Mouse (Mus musculus) left cerebral cortex, postnatal 14 days (tissue): ENCODE results near the gene Arv1. TPM values are rescaled to one million over a fixed set of nuclear protein-coding genes. Genes with fewer than 3 reads are reported as not detected.

ENCODE experiments used
- DNase-seq, 2 experiments: peaks; one replicate each; pipeline ENCODE4 v3.0.0; 2021 to 2022; ENCODE audit warnings: low spot score in 2 of 2, mixed read lengths in 1 of 2
- intact Hi-C: fragments of 180-260 bp; cut with DNase I; formaldehyde crosslinking; loops from one replicate; pipeline ENCODE4 v1.15.1; 2025
- total RNA-seq, 2 experiments: library from RNA; stranded (reverse); gene quantifications; 2 replicates each; pipeline ENCODE4 v1.2.3; 2021

Gene Arv1
- total RNA-seq, 2 experiments from 2014 or later, result 11.0 to 14.8 TPM

DNA sequence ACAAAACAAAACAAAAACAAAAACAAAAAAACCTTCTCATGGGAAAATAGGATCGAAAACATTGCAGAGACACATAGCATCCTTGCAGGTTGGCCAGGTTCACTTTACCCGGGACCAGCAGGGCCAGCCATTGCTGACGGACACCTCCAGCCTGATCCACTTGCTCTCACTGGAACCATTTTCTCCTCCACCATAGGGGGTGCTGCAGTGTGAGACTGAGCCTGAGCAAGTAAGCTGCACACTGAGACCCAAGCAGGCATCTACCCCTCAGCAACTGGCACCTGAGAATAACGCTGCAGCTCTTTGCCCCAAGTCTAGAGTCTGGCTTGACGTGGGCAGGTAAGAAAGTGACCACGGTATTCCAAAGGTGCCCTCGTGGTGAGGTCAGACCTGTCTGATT lies 1.8 kb upstream of the Arv1 start:
- DNase-seq, result peak in 1 of 2 experiments; percentile 22
- intact Hi-C loops, result no loop called here

DNA sequence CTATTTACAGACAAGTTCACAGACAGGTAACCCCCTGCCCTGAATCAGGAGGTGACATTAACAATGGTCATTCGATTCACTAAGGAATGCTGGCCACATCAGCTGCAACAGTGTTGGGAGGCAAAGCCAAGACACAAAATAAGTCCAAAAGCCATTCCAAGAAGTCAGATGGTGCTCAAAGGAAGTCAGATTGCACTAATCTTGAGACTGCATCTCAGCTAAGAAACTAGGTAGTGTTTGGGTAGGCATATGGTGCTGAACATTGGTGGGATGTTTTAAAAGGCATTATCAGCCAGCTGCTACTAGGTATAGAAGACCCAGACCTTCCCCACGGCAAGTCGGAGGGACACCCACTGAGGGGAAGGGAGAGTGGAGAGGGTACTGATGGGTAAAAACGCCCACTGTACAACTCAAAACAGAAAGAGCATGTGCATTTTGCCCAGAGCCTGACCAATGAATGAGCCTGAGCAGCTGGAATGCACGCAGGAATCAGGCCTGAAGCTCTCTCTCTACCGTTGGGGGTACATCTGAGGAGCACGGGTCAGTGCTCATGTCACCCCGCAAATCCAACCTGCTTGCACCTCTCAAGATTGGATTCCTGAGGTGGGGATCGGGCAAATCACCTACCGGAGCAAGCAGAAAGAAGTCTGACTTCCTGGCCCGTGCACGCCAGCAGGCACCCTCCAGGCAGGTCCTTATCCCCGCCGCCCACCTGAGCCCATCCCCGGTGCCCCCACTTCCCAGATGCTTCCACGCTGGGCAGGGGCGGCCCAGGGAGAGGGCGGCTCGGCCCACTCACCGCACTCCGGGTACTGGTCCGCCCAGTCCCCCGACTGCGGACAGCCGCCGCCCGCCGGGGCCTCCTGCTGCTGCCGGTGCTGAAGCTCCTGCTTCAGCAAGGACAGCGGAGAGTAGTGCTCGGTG lies 739 bp upstream of the Arv1 start:
- intact Hi-C loops, result no loop called here
- DNase-seq, result peak; percentile 15 to 17

DNA sequence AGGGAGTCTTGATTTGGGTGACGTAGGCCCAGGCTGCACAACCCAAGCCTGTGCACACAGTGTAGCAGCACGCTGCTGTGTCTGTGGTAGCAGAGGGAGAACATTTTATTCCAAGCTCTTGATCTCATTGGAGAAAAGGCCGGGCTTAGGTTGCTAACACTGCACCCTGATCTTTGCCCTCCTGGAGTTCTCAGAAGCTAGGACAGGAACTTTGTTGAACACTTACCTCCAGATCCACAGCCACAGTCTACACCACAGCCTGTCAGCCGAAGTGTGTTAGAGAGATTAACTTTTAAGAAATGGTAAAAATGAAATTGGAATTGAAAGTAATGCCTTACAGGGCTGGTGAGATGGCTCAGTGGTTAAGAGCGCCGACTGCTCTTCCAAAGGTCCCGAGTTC lies 2.4 kb downstream of the Arv1 start:
- no peak for DNase-seq
- intact Hi-C loops, result no loop called here

DNA sequence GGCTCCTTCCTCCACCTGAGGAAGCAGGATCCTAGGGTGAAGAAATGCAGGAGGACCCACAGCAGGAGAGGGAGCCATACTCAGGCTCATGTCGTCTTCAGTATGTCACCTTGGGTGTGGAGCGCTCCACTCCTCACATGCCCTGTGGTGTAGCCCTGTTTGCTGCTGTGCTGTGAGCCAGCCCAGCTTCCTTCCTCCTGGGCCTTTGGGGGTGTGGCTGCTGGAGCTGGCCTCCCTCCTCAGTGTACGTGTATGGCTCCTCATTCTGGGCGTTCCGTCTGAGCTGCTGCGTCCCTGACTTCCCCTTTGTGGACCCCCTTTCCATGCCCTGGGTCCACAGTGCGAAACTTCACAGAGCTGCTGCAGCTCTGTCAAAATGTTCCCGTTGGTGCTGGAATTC lies 10.9 kb downstream of the Arv1 start:
- no peak for DNase-seq
- intact Hi-C loops, result no loop called here

DNA sequence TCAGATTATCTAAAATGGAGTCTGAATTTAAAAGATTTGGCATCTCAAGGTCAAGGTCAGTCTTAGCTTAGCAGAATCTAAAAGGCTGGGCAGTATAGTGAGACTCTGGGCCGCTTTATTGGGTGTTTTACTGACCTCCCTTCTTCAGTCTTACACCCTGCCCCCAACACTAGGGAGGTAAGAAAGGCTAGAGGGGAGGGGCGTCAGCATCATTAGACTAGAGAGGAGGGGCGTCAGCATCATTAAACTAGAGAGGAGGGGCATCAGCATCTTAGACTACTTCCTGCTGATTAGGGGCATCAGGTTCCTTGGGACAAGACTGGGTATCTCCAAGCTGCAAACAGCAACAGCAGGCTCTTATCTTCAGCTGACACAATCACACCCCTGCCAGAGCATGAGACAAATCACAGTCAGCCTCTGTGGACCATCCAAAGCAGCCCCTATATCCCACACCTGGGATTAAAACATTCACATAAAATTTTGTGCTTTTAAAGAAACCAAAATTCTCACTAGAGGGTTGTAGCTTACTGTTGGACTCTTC lies 13.5 kb downstream of the Arv1 start:
- no peak for DNase-seq
- intact Hi-C loops, result no loop called here

DNA sequence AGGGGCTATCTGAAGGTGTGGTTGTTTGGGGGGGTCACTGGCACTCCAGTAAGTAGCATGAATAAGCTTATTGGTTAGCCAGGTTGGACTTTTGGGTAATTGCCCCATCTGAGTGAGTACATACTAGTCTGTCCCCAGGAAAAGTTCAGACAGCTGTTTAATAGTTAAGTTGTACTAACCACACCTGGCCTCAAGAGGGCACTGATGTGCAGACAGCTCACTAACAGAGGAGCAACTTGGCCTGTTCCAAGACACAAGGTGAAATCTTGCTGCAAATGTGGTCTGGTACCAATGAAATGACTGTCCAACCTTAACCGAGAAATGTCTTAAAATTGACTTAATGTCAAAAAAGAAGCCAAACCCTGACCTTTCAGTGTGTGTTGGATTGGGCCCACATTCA lies 17.3 kb downstream of the Arv1 start:
- intact Hi-C loops, result no loop called here
- no peak for DNase-seq

DNA sequence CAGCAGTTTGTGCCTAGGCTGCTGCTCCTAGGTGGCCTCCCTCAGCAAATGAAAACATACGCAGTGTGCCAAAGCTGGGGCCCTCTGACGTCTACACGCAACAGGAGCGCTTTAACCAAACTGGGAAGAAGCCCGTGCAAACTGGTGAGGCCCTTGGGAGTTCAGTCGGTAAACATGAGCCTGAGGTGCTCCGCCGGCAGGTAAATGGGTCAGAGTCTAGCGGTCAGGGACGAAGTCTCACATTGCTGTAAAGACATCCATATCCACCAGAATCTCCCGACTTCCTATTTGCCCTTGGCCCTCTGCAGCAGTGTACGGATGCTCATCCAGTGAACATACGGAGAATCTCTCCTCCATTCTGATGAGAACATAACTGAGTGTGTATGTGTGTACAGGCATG lies 24.7 kb downstream of the Arv1 start:
- intact Hi-C loops, result no loop called here
- no peak for DNase-seq

DNA sequence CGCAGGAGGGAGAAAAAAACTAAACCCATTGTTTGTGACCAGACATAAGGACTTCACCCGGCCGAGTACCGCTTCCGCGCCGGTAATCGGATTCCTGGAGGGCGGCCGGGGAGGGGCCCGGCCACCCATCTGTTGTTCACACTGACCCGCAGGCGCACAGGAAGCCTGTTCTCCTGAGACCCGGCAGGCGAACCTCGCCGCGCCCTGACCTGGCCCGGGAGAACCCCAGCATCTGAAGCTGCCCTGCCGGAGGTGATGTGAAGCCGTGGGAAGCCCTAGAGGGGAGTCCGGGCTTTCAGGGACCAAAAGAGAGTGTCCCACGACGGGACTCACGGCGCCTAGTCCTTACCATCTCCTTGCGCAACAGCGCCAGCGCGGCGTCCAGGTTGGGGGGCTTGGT lies 29.3 kb downstream of the Arv1 start:
- DNase-seq, result no peak
- intact Hi-C loops, result no loop called here

DNA sequence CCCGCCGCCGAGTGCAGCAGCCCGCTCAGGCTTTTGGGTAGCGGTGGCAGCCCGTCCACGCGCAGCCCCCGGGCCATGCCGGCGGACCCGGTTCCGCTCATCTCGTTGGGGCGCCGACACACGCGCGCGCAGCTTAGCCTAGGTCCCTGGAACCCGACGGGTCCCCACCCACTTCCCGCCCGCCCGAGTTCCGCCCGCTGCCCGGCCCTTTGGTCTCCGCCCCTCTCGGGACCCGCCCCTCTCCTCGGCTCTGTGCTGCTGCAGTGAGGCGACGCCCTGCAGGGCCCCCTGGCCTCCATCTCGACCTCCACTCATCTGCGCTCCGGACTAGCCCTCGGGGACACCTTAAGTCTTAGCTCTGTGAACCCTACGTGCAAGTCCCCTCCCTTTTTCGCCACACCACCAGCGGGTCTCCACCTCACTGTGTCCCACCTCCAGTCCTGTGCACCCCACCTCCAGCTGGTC lies 29.8 kb downstream of the Arv1 start, which contains the start of gene Fam89a:
TSS of gene Fam89a (minus strand) at position 124 of the 465 bp plus-strand sequence.
- no peak for DNase-seq
- intact Hi-C loops, result no loop called here

DNA sequence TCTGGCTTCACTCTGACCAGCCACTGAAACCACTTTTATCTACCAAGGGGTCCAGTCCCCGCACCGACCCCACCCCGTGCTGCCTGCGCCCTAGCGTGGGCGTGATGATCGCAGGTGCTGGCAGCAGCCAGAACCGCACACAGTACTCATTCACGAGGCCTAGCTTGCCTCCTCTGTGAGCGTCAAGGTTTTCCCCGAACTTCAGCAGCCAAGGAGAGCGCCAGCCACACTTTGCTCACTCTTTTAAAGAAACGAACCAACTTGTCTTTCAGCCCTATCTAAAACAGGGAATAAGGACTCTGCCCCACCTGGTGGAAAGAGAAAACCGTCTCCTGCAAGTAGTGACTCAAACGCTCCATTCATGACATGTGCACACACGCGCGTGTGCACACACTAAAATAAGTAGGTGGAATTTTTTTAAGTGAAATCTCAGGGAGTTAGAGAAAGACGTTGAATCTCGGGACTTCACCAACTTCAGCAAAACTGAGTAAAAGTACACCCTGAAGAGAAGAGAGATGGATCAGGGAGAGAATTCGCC lies 30.5 kb downstream of the Arv1 start:
- DNase-seq, result peak in 1 of 2 experiments; percentile 19
- intact Hi-C loops, result no loop called here

DNA sequence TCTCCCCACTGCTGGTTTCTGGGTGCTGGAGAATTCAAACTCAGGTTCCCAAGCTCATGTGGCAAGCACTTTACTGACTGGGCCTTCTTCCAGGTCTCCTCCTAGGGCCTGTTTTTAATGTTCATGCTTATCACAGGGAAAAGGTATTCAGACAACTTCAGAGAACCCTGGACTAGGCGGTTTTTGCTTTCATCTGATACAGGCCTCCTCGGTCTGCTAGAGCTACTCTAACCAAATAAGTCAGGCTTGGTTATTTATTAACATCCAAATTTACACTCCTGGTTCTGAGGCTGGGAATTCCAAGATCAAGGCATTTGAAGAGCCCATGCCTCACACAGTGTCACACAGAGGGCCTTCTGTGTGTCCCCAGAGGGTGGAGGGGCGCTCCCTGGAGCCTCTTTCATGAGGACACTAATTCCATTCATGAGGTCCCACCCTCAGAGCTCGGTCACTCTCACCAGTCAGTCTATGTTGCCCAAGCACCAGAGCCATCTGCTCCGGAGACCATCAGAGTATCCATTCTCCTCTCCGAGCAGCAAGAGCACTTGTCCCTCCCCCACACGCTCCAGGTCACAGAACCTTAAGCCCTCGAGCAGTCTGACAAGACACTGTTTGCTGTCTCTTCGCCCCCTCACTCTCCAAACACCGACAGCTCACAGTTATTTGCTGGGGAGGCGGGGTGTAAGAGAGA lies 32.3 kb downstream of the Arv1 start:
- intact Hi-C loops, result no loop called here
- peak; percentile 38 to 62 for DNase-seq

DNA sequence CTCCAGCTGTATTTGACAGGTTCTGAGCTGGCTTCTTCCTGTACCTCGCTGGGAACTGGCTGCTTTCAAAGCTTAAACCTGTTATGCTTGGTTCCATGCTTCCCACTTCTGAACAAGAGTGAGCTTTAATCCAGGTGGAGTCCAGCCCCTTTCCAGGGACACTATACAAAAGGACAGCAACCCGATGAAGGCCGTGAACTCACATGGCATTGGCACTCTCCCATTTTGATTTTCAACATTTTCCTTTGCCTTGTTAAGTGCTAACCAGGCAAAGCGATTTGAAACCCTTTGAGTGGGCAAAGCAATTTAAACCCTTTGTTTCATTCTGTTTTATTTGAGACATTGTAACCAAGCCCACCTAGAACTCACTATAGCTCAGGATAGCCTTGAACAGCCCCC lies 32.9 kb downstream of the Arv1 start:
- DNase-seq, result no peak
- intact Hi-C loops, result loop anchor here (5.0 kb wide), 1 partner anchor 73 kb away; no protein-coding TSS in a partner anchor

DNA sequence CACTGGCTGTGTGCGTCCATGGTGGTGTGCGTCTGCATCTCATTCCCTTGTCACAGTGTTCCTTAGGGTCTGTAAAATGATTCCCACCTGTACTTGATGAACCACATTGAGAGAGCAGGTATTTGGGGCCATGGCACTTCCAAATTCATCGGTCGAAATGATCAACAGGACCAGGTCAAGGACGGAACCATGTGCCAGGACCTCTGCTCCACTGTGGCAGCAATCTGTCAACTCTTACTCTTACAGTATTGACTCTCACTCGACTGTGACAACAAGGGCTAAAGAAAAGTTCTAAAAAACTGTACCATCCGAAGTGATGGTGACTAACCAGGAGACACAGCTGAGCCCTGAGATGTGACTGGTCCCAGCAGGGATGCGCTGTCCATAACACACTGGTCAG lies 33.5 kb downstream of the Arv1 start:
- intact Hi-C loops, result loop anchor here (5.0 kb wide), 1 partner anchor 72 kb away; no protein-coding TSS in a partner anchor

DNA sequence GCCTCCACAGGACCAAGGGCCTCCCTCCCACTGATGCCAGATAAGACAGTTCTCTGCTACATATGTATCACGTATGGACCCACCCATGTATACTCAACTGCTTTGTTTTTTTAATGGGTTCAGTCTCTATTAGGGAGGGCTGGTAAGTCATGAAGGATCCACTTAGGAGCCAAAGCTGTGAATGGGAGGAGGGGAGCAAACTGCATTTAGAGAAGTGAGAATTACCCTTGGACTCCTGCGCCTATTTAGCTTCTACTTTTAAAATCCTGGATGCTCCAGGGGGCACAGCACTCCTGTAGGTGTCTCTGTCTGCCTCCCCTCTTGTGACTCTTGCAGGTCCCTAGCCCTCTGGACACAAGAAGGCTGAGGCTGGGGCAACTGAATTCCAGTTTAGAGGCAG lies 34.2 kb downstream of the Arv1 start:
- intact Hi-C loops, result loop anchor here (5.0 kb wide), 1 partner anchor 71 kb away; no protein-coding TSS in a partner anchor
- no peak for DNase-seq

More for the DNA sequence above, 33.5 kb downstream of the Arv1 start:
- no peak for DNase-seq

DNA sequence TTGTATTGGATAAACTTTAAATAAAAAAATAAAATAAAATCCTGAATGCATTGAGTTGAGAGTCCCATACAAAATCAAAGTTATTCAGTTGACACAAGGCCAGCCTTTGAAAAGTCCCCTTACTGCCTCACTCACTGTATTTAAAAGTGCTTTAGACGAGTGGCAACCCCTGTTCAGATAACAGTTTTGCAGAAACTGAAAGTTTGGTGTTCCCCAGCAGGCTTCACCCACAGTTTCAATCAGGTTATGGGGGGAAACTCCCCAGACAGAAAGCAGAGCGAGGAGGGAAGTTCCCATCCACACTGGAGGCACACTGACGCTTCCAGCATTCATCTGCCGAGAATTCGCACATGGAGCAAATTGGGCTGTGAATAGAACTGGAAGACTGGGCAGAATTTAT lies 34.7 kb downstream of the Arv1 start:
- intact Hi-C loops, result loop anchor here (5.0 kb wide), 1 partner anchor 71 kb away; no protein-coding TSS in a partner anchor
- no peak for DNase-seq

DNA sequence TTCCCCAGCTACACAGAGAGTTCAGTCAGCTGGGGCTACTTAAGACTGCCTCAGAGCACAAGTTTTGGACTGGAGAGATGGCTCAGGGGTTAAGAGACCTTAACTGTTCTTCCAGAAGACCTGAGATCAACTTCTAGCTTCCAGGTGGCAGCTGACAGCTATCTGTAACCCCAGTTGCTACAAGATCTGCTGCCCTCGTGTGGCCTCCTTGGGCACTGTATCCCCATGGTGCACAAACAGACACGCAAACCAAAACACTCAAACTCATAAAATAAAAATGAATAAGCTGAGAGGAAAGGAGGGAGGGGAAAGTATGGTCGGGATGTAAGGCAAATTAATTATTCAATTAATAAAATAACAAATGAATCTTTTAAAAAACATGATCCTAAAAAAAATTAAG lies 36.6 kb downstream of the Arv1 start:
- no peak for DNase-seq

DNA sequence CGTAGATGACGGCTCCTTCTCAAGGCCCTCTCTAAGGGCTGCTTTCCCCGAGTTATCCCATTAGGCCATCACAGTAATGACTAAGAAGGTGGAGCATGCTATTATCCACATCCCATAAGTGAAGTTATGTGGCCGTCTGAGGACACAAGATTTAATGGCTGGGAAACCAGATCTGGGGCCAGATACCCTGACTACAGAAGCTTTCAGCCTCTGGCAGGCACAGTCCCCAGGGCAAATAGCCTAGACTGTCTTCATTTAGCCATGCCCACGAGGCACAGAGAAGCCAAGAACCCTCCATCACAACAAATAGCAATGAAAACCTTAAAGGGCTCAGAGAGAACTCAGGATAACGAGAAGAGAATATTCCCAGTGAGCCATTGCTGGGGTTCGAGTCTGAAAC lies 41.1 kb downstream of the Arv1 start:
- intact Hi-C loops, result no loop called here
- DNase-seq, result no peak

More for the DNA sequence above, 36.6 kb downstream of the Arv1 start:
- intact Hi-C loops, result loop anchor here (5.0 kb wide), 1 partner anchor 69 kb away; no protein-coding TSS in a partner anchor

DNA sequence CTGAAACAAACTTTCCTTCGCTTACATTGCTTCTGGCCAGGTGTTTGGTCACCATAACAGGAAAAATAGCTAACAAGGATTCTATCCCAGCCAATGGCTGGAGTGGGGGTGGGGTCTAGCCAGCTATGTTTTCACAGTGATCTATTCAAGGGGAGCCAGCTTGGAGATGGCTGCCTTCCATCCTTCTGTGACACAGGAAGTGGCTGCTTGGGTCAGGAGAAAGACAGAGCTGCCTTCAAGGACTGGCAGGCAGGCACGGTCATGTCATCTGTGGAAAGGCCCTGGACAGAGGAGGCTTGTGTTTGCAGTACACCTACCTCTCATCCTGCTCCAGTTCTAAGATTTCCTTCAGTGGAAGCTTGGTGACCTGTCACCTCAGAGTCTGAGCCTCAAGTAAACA lies 50.5 kb downstream of the Arv1 start:
- intact Hi-C loops, result no loop called here
- peak; percentile 33 to 53 for DNase-seq

DNA sequence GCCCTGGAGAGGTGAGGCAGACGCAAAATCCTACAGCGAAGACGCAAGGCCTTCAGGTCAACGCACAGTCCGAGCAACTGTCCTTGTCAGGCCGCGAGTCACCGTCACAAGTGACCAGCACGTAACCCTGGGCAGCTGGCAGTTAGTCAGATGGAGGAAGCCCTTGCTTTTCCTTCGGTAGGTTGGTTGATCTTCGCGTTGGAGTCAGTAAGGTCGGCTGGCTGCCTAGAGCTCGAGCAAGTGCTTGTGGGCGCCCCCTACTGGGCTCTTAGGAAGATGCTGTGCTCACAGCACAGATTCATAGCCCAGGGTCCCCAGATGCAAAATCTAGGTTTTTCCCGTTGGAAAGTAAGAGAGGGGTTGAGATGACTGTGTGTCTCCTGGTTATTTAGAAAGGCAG lies 53.8 kb downstream of the Arv1 start:
- intact Hi-C loops, result no loop called here

DNA sequence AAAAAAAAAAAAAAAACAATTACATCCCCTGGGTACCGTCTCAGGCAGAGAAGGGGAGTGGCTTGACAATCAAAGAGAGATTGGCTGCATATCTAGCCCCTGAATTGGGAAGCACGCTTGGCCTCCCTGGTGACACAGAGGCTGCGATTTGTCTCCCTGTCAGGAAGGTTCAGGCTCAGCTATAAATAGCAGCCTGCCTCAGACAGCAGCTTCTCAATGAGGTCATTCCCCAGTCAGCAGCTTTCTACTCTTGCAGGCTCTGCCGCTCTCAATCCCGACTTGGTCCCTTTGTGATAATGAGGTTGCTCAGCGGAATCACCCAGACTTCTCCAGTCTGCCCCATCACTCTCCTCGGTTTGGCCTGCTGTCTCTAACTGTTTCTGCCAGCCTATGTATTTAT lies 58.3 kb downstream of the Arv1 start:
- intact Hi-C loops, result no loop called here

More for the DNA sequence above, 53.8 kb downstream of the Arv1 start:
- DNase-seq, result peak; percentile 80 to 85

More for the DNA sequence above, 58.3 kb downstream of the Arv1 start:
- peak; percentile 34 to 68 for DNase-seq
